Mouse (Mus musculus): ENCODE results near the gene Gm8947.

DNA sequence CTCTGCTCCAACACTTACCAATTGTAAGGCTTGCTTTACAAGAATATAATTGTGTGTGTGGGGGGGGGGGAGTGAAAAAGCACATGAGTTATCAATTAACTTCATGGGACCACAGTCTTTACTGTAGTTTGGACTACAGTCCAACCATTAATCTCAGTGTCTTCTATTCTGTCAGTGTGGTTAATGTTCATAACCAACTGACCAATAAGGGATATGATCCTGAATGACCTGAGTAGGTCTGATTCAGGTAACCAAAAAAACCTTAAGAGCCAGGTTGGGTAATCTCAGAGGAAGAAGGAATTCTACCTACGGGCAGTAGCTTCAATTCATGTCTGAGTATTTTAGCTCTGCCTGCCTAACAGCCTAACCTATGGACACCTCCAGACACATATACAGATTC is 32.4 kb downstream of the Gm8947 start:
- TF ChIP-seq SMC3 (IDR thresholded peaks at IDR 0.05; ENCODE audit: low read depth, low read length) (no peak), POLR2A (IDR thresholded peaks at IDR 0.05; ENCODE audit: low read depth, low read length) (no peak), EP300 (IDR thresholded peaks at IDR 0.05; ENCODE audit: low read length) (no peak), UBTF (IDR thresholded peaks at IDR 0.05; ENCODE audit: low read depth, low read length) (no peak), KAT2A (IDR thresholded peaks at IDR 0.05; ENCODE audit: insufficient replicate concordance, low read length) (no peak), RCOR1 (conservative IDR thresholded peaks at IDR 0.05; ENCODE audit: low read depth, low read length) (no peak), HCFC1 (IDR thresholded peaks at IDR 0.05; ENCODE audit: low read depth, low read length) (no peak), MXI1 (IDR thresholded peaks at IDR 0.05; ENCODE audit: low read depth, low read length) (no peak), USF1 (IDR thresholded peaks at IDR 0.05; ENCODE audit: low read depth, low read length) (no peak), CTCF (conservative IDR thresholded peaks at IDR 0.05 in 1 of 2, IDR thresholded peaks at IDR 0.05 in 1 of 2; ENCODE audit: low read depth in 2 of 2, low read length in 2 of 2) (no peak), TCF12 (IDR thresholded peaks at IDR 0.05; ENCODE audit: low read depth, low read length) (no peak), NRF1 (IDR thresholded peaks at IDR 0.05; ENCODE audit: low read depth, low read length) (no peak), CHD1 (IDR thresholded peaks at IDR 0.05; ENCODE audit: low read depth, low read length) (no peak)
